Mouse (Mus musculus) neural tube, embryonic 14.5 days (tissue): ENCODE results near the gene Ltbp3. TPM values are rescaled to one million over a fixed set of nuclear protein-coding genes. Genes with fewer than 3 reads are reported as not detected.

ENCODE experiments used
- ATAC-seq: fragments of 200-750 bp; cut with Nextera tagmentation; 2 replicates; pipeline ENCODE4 v1.8.0; 2017; ENCODE audit warnings: low read depth, mild to moderate bottlenecking, moderate TSS enrichment, moderate library complexity
- H3K27ac ChIP-seq: fragments of 300-500 bp; sonication (generic); 2 replicates; pipeline ENCODE4 v1.5.1; 2014; ENCODE audit warnings: low read depth, mild to moderate bottlenecking, control low read depth, low read length, moderate library complexity, mixed read lengths
- H3K27me3 ChIP-seq: fragments of 300-500 bp; sonication (generic); 2 replicates; pipeline ENCODE4 v1.6.1; 2014; ENCODE audit warnings: low read length; ENCODE audit not compliant: control insufficient read depth, insufficient read depth
- H3K36me3 ChIP-seq: fragments of 300-500 bp; sonication (generic); 2 replicates; pipeline ENCODE4 v1.6.1; 2014; ENCODE audit warnings: low read length, mixed read lengths; ENCODE audit not compliant: control insufficient read depth, insufficient read depth
- H3K4me1 ChIP-seq: fragments of 300-500 bp; sonication (generic); 2 replicates; pipeline ENCODE4 v1.6.1; 2014; ENCODE audit warnings: low read length; ENCODE audit not compliant: control insufficient read depth, insufficient read depth
- H3K4me2 ChIP-seq: fragments of 300-500 bp; sonication (generic); 2 replicates; pipeline ENCODE4 v1.6.1; 2014; ENCODE audit warnings: mild to moderate bottlenecking, low read depth, low read length, control low read depth
- H3K4me3 ChIP-seq: fragments of 300-500 bp; sonication (generic); 2 replicates; pipeline ENCODE4 v1.5.1; 2014; ENCODE audit warnings: low read depth, low read length, control low read depth, mixed read lengths
- H3K9ac ChIP-seq: fragments of 300-500 bp; sonication (generic); replicated peaks from 2 replicates; pipeline ENCODE4 v1.6.1; 2014; ENCODE audit warnings: low read depth, mild to moderate bottlenecking, control low read depth, low read length, mixed read lengths
- H3K9me3 ChIP-seq: fragments of 300-500 bp; sonication (generic); 2 replicates; pipeline ENCODE4 v1.6.1; 2016; ENCODE audit warnings: low read length; ENCODE audit not compliant: control insufficient read depth
- WGBS: fragments of 180-500 bp; shearing (Covaris S2); extraction: QIAGEN DNeasy Blood & Tissue Kit; methylation state at CpG from one replicate; pipeline ENCODE4 v1.1.7; 2014; 5-methylcytosine and 5-hydroxymethylcytosine counted together
- polyA plus RNA-seq: library from polyadenylated mRNA; unstranded; fragments of >200 nt; fragmentation: Nextera tagmentation; extraction: Ambion mirVana; gene quantifications from 2 replicates; pipeline ENCODE4 v1.2.1, GENCODE M21; 2014

Gene Ltbp3
- polyA plus RNA-seq, 1 experiment from 2014 or later = 14.0 TPM

GRCm38 (mm10) chr19:5804371-5804899, 63.7 kb downstream of the Ltbp3 start:
- Histone ChIP-seq H3K36me3 (no peaks in the 10 kb centered on the region), H3K9ac (peak overlapping the region; percentile 95; the same call in 1 of the 2 replicates), H3K27ac (peak overlapping the region; percentile 100), H3K9me3 (no peaks in the 10 kb centered on the region), H3K4me2 (peak overlapping the region; percentile 100), H3K4me1 (peaks cover 27% of the 10 kb centered on the region), H3K27me3 (peaks cover 4% of the 10 kb centered on the region; the same call in 1 of the 2 replicates), H3K4me3 (no peak overlapping the region)
- no peak for ATAC-seq
- WGBS = 31% methylated on average over 8 of the region's 8 CpGs

- peaks cover 40% of the 10 kb centered on the region for H3K4me1 ChIP-seq
- H3K9me3 ChIP-seq = no peaks in the 10 kb centered on the region
- ATAC-seq = no peak
- no peaks in the 10 kb centered on the region for H3K27me3 ChIP-seq
- H3K9ac ChIP-seq = no peak overlapping the region
- H3K36me3 ChIP-seq = no peaks in the 10 kb centered on the region
- peak overlapping the region; percentile 70 for H3K27ac ChIP-seq
- WGBS = 3% methylated on average over 8 of the region's 8 CpGs
- no peak overlapping the region for H3K4me2 ChIP-seq
- H3K4me3 ChIP-seq = no peak overlapping the region
Observed at GRCm38 (mm10) chr19:5806051-5806808, 65.5 kb downstream of the Ltbp3 start.

- Histone ChIP-seq H3K27ac (peak overlapping the region; percentile 70), H3K4me1 (peaks cover 46% of the 10 kb centered on the region), H3K4me2 (no peak overlapping the region), H3K27me3 (no peaks in the 10 kb centered on the region), H3K4me3 (no peak overlapping the region), H3K9me3 (no peaks in the 10 kb centered on the region), H3K36me3 (no peaks in the 10 kb centered on the region), H3K9ac (0 out of 2 replicates have a peak overlapping the region, but pooled peaks have one; percentile 16)
- ATAC-seq = no peak
- WGBS = 35% methylated on average over 6 of the region's 6 CpGs
Observed at GRCm38 (mm10) chr19:5806809-5807205, 66.1 kb downstream of the Ltbp3 start.

- Histone ChIP-seq H3K27me3 (no peaks in the 10 kb centered on the region), H3K9me3 (no peaks in the 10 kb centered on the region), H3K4me1 (peaks cover 54% of the 10 kb centered on the region), H3K4me2 (no peak overlapping the region), H3K36me3 (no peaks in the 10 kb centered on the region), H3K27ac (no peak overlapping the region), H3K9ac (no peak overlapping the region), H3K4me3 (no peak overlapping the region)
- WGBS = 51% methylated on average over 3 of the region's 3 CpGs
- no peak for ATAC-seq
Observed at GRCm38 (mm10) chr19:5807740-5808139, 67.0 kb downstream of the Ltbp3 start.

Other genes starting within 250 kb of the Ltbp3 start
- gene 1700020D05Rik, start 237.1 kb upstream of the Ltbp3 start, polyA plus RNA-seq = 0.71 and 0.75 TPM in 2 replicates
- gene Snx32, start 230.4 kb upstream of the Ltbp3 start, polyA plus RNA-seq = 95.2 and 107 TPM in 2 replicates
- gene Ovol1, start 180.3 kb upstream of the Ltbp3 start, polyA plus RNA-seq = 0.14 TPM in 1 of 2 replicates, not detected in the other
- 2.6 and 3.7 TPM in 2 replicates for gene Ap5b1, start 172.9 kb upstream of the Ltbp3 start, polyA plus RNA-seq
- 49.8 and 51.7 TPM in 2 replicates for gene Rnaseh2c, start 139.0 kb upstream of the Ltbp3 start, polyA plus RNA-seq
- gene Kat5, start 130.7 kb upstream of the Ltbp3 start, polyA plus RNA-seq = 45.6 and 47.3 TPM in 2 replicates
- gene Rela, start 103.4 kb upstream of the Ltbp3 start, polyA plus RNA-seq = 26.9 and 31.0 TPM in 2 replicates
- gene Sipa1, start 77.2 kb upstream of the Ltbp3 start, polyA plus RNA-seq = 7.7 and 12.6 TPM in 2 replicates
- gene Map3k11, start 52.2 kb upstream of the Ltbp3 start, polyA plus RNA-seq = 6.8 and 11.1 TPM in 2 replicates
- gene Pcnx3, start 52.0 kb upstream of the Ltbp3 start, polyA plus RNA-seq = 34.4 and 34.5 TPM in 2 replicates
- not detected in 2 replicates for gene Kcnk7, start 36.5 kb upstream of the Ltbp3 start, polyA plus RNA-seq
- gene Ehbp1l1, start 14.6 kb upstream of the Ltbp3 start, polyA plus RNA-seq = 7.8 and 8.9 TPM in 2 replicates
- 145 and 152 TPM in 2 replicates for gene Fam89b, start 11.3 kb upstream of the Ltbp3 start, polyA plus RNA-seq
- gene Scyl1, start 30.5 kb downstream of the Ltbp3 start, polyA plus RNA-seq = 78.5 and 78.6 TPM in 2 replicates
- gene Frmd8, start 134.4 kb downstream of the Ltbp3 start, polyA plus RNA-seq = 9.4 and 12.7 TPM in 2 replicates
- gene Slc25a45, start 136.9 kb downstream of the Ltbp3 start, polyA plus RNA-seq = 0.59 and 1.3 TPM in 2 replicates
- 11.4 and 12.8 TPM in 2 replicates for gene Tigd3, start 153.2 kb downstream of the Ltbp3 start, polyA plus RNA-seq
- 85.3 and 102 TPM in 2 replicates for gene Dpf2, start 172.1 kb downstream of the Ltbp3 start, polyA plus RNA-seq
- gene Cdc42ep2, start 183.9 kb downstream of the Ltbp3 start, polyA plus RNA-seq = 16.7 and 17.4 TPM in 2 replicates
- 18.0 and 21.6 TPM in 2 replicates for gene Pola2, start 223.3 kb downstream of the Ltbp3 start, polyA plus RNA-seq
- gene Slc22a20, start 245.2 kb downstream of the Ltbp3 start, polyA plus RNA-seq = not detected in 2 replicates